Mouse (Mus musculus) testis, adult 2 months (tissue): ENCODE data around the gene Tex38. TPM values are rescaled to one million over a fixed set of nuclear protein-coding genes. Genes with fewer than 3 reads are reported as not detected.

ENCODE experiments used
- H3K27ac ChIP-seq: fragments of 200-500 bp; 2 replicates; pipeline ENCODE4 v1.5.1; 2012; ENCODE audit warnings: low read depth, low read length; ENCODE audit not compliant: control insufficient read depth, insufficient read depth
- H3K27me3 ChIP-seq: fragments of 200-500 bp; 2 replicates; pipeline ENCODE4 v1.6.1; 2012; ENCODE audit warnings: mild to moderate bottlenecking, low read length, moderate library complexity; ENCODE audit not compliant: control insufficient read depth, insufficient read depth
- H3K36me3 ChIP-seq: fragments of 200-500 bp; 2 replicates; pipeline ENCODE4 v1.6.1; 2012; ENCODE audit warnings: mild to moderate bottlenecking, low read length; ENCODE audit not compliant: control insufficient read depth, insufficient read depth
- H3K4me1 ChIP-seq: fragments of 200-500 bp; 2 replicates; pipeline ENCODE4 v1.6.1; 2012; ENCODE audit warnings: low read length; ENCODE audit not compliant: control insufficient read depth, insufficient read depth
- H3K4me3 ChIP-seq: fragments of 200-500 bp; 2 replicates; pipeline ENCODE4 v1.5.1; 2012; ENCODE audit warnings: low read depth, mild to moderate bottlenecking, low read length, moderate library complexity, mixed read lengths; ENCODE audit not compliant: control insufficient read depth
- CTCF ChIP-seq: fragments of 200-500 bp; IDR thresholded peaks from 2 replicates; pipeline ENCODE4 v1.5.1; 2012; ENCODE audit warnings: low read depth, mild to moderate bottlenecking, inconsistent platforms, low read length, moderate library complexity; ENCODE audit not compliant: control insufficient read depth, insufficient read depth, insufficient replicate concordance
- POLR2A ChIP-seq: fragments of 200-500 bp; IDR thresholded peaks from 2 replicates; pipeline ENCODE4 v1.6.1; 2012; ENCODE audit warnings: low read depth, mild to moderate bottlenecking, inconsistent platforms, low read length, moderate library complexity; ENCODE audit not compliant: control insufficient read depth
- polyA plus RNA-seq: library from polyadenylated mRNA; depleted of rRNA; stranded (reverse); fragments of >200 nt; gene quantifications from 2 replicates; pipeline ENCODE4 v1.2.3, GENCODE M21; 2012

Gene Tex38
- polyA plus RNA-seq, 1 experiment: 78.8 TPM

DNA sequence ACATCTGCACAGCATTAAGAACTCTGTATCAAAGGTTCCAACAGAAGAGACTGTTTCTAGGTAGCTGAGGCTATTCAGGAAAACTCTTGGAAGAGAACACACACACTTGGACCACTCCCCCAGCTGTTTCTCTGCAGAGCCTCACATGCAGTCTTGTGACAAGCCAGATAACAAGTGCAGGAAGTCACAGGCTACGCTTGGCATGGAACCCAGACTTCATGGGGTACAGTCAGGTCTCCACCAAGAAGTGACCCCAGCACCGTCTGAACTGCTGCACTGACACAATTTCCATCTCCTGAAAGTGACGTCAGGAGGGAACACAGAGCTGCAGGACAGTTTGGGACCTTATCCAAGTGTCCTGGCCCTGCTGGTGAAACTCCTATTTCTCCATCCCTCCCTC, 41.1 kb upstream of the Tex38 start:
- no peak for TF ChIP-seq CTCF
- TF ChIP-seq POLR2A: no peak
- no peaks in the 10 kb centered on the region for H3K36me3 ChIP-seq
- no peaks in the 10 kb centered on the region for H3K27me3 ChIP-seq
- no peak overlapping the region for H3K27ac ChIP-seq
- H3K4me3 ChIP-seq: no peak overlapping the region
- H3K4me1 ChIP-seq: no peaks in the 10 kb centered on the region

GRCm38 (mm10) chr4:115821431-115821830, 40.6 kb upstream of the Tex38 start:
- TF ChIP-seq CTCF (no peak), POLR2A (no peak)
- Histone ChIP-seq H3K4me3 (no peak overlapping the region), H3K4me1 (no peaks in the 10 kb centered on the region), H3K36me3 (no peaks in the 10 kb centered on the region), H3K27ac (no peak overlapping the region), H3K27me3 (no peaks in the 10 kb centered on the region)

GRCm38 (mm10) chr4:115820944-115821343, 40.1 kb upstream of the Tex38 start:
- no peak overlapping the region for H3K27ac ChIP-seq
- no peak for TF ChIP-seq CTCF
- TF ChIP-seq POLR2A: no peak
- H3K4me1 ChIP-seq: no peaks in the 10 kb centered on the region
- no peaks in the 10 kb centered on the region for H3K27me3 ChIP-seq
- H3K4me3 ChIP-seq: no peak overlapping the region
- H3K36me3 ChIP-seq: no peaks in the 10 kb centered on the region

DNA sequence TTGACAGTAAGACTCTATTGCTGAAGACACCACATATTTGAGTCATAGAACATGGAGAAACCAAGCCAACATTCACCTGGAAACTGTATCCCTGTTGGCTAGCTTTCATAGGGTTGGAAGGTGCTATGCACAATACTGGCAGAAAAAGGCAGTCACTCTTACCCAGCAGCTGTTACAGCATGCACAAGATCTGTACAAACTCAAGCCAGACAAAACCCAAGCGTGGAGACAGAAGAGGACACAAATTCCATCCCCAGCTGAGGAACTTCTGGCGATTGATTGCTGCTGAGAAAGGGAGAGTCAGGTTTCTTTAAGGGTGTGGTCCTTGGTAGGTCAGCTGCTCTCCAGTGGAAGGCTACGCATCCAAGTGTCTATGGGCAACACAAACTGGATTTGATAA, 39.4 kb upstream of the Tex38 start:
- H3K4me3 ChIP-seq: no peak overlapping the region
- TF ChIP-seq POLR2A: no peak
- TF ChIP-seq CTCF: no peak
- H3K36me3 ChIP-seq: no peaks in the 10 kb centered on the region
- H3K27me3 ChIP-seq: no peaks in the 10 kb centered on the region
- H3K27ac ChIP-seq: no peak overlapping the region
- H3K4me1 ChIP-seq: no peaks in the 10 kb centered on the region

- no peaks in the 10 kb centered on the region for H3K36me3 ChIP-seq
These were observed 34.8 kb upstream of the Tex38 start for GRCm38 (mm10) chr4:115815606-115816005.

DNA sequence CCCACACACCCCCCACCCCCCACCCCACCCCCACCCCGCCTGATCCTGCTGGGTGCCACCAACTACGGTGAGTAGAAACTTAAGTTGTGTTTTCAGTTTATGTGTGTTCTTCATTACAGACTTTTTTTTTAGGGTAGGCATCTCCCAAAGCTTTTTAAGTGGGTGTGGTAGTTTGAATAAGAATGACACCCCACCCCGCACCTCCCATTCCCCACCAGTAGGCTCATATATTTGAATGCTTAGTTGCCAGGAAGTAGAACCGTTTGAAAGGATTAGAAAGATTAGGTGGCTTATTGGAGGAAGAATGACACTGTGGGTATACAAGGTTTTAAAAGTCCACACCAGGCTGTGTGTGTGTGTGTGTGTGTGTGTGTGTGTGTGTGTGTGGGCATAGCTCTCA, 31.5 kb upstream of the Tex38 start:
- H3K27ac ChIP-seq: no peak overlapping the region
- no peaks in the 10 kb centered on the region for H3K4me1 ChIP-seq
- no peaks in the 10 kb centered on the region for H3K36me3 ChIP-seq
- H3K27me3 ChIP-seq: no peaks in the 10 kb centered on the region
- no peak for TF ChIP-seq POLR2A
- no peak overlapping the region for H3K4me3 ChIP-seq

More at GRCm38 (mm10) chr4:115815606-115816005, 34.8 kb upstream of the Tex38 start:
- no peak for TF ChIP-seq CTCF
- TF ChIP-seq POLR2A: no peak
- H3K4me1 ChIP-seq: no peaks in the 10 kb centered on the region
- no peak overlapping the region for H3K27ac ChIP-seq
- H3K4me3 ChIP-seq: no peak overlapping the region
- no peaks in the 10 kb centered on the region for H3K27me3 ChIP-seq

GRCm38 (mm10) chr4:115799981-115800380, 19.2 kb upstream of the Tex38 start:
- Histone ChIP-seq H3K4me3 (no peak overlapping the region), H3K27me3 (no peaks in the 10 kb centered on the region), H3K36me3 (no peaks in the 10 kb centered on the region; the same call in 1 of the 2 replicates), H3K4me1 (no peaks in the 10 kb centered on the region), H3K27ac (no peak overlapping the region)
- no peak for TF ChIP-seq CTCF
- no peak for TF ChIP-seq POLR2A

DNA sequence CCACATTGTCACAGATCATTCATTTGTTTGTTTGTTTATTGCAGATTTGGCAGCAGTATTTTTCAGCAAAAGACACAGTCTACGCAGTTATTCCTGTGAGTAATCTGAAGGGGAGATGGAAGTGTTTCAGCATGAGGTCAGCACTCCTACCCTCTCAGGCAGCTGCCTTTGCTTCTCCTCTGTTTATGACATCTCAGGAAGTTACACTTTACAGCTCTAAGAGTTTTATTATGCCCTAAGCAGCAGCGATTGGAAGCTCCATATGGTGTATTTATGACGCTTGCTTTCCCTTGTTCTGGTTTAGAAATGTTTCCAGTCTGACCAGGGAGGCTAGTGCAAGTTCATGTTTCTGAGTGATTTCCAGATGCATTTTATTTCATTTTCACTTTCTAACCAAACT, 14.5 kb upstream of the Tex38 start:
- Histone ChIP-seq H3K27ac (no peak overlapping the region), H3K36me3 (peaks cover 1% of the 10 kb centered on the region; the same call in 1 of the 2 replicates)
- TF ChIP-seq POLR2A: no peak

More for the DNA sequence above, 14.5 kb upstream of the Tex38 start:
- H3K27me3 ChIP-seq: no peaks in the 10 kb centered on the region
- no peaks in the 10 kb centered on the region for H3K4me1 ChIP-seq
- H3K4me3 ChIP-seq: no peak overlapping the region
